Mouse (Mus musculus): ENCODE data around the gene Itga9. TPM values are rescaled to one million over a fixed set of nuclear protein-coding genes. Genes with fewer than 3 reads are reported as not detected.
A peak's percentile ranks its signal among the peaks of the same experiment; 100 is the strongest.

The Itga9 gene
- polyA plus RNA-seq, 1 experiment from 2014 or later: 4.0 TPM

- Histone ChIP-seq H3K36me3 (no peaks in the 10 kb centered on the region), H3K9me3 (replicated peaks) (no peaks in the 10 kb centered on the region), H3K4me3 (no peak overlapping the region), H3K27ac (replicated peaks) (no peak overlapping the region), H3K27me3 (ENCODE audit: low read depth, poor library complexity, severe bottlenecking) (peaks cover 44% of the 10 kb centered on the region), H3K4me1 (peaks cover 20% of the 10 kb centered on the region)
- WGBS: 58% methylated on average over 12 of the region's 12 CpGs
- DNase-seq (ENCODE audit: low spot score): peak; percentile 82
Measured at GRCm38 (mm10) chr9:118920798-118921515, 314.5 kb downstream of the Itga9 start.

GRCm38 (mm10) chr9:118921926-118922325 is 315.4 kb downstream of the Itga9 start:
- Histone ChIP-seq H3K4me1 (peaks cover 27% of the 10 kb centered on the region), H3K27me3 (ENCODE audit: low read depth, poor library complexity, severe bottlenecking) (peaks cover 44% of the 10 kb centered on the region), H3K9me3 (replicated peaks) (no peaks in the 10 kb centered on the region), H3K4me3 (no peak overlapping the region), H3K36me3 (no peaks in the 10 kb centered on the region), H3K27ac (replicated peaks) (no peak overlapping the region)
- no peak for DNase-seq (ENCODE audit: low spot score)
- 85% methylated on average over 3 of the region's 3 CpGs for WGBS

- H3K27me3 ChIP-seq (ENCODE audit: low read depth, poor library complexity, severe bottlenecking): peaks cover 48% of the 10 kb centered on the region
- peak overlapping the region; percentile 87 for H3K27ac ChIP-seq (replicated peaks)
- H3K36me3 ChIP-seq: no peaks in the 10 kb centered on the region
- peaks cover 43% of the 10 kb centered on the region for H3K4me1 ChIP-seq
- no peaks in the 10 kb centered on the region for H3K9me3 ChIP-seq (replicated peaks)
- WGBS: 9% methylated on average over 16 of the region's 16 CpGs
- H3K4me3 ChIP-seq: peak overlapping the region; percentile 74
- no peak for DNase-seq (ENCODE audit: low spot score)
Measured at GRCm38 (mm10) chr9:118924554-118925085, 318.1 kb downstream of the Itga9 start.

- Histone ChIP-seq H3K4me3 (peak overlapping the region; percentile 74), H3K27ac (replicated peaks) (peak overlapping the region; percentile 87), H3K36me3 (no peaks in the 10 kb centered on the region), H3K4me1 (peaks cover 44% of the 10 kb centered on the region), H3K9me3 (replicated peaks) (no peaks in the 10 kb centered on the region), H3K27me3 (ENCODE audit: low read depth, poor library complexity, severe bottlenecking) (peaks cover 43% of the 10 kb centered on the region)
- DNase-seq (ENCODE audit: low spot score): peak; percentile 96
- under 1% methylated on average over 53 of the region's 53 CpGs for WGBS
Measured at GRCm38 (mm10) chr9:118925286-118926110, 319.0 kb downstream of the Itga9 start.

- under 1% methylated on average over 64 of the region's 73 CpGs for WGBS
Measured at GRCm38 (mm10) chr9:118926111-118926650, 319.7 kb downstream of the Itga9 start, which contains the start of gene Ctdspl. TSS of gene Ctdspl (plus strand) at chr9:118926453.

GRCm38 (mm10) chr9:118926688-118927321 is 320.3 kb downstream of the Itga9 start:
- Histone ChIP-seq H3K27me3 (ENCODE audit: low read depth, poor library complexity, severe bottlenecking) (peaks cover 41% of the 10 kb centered on the region), H3K36me3 (no peaks in the 10 kb centered on the region), H3K27ac (replicated peaks) (peak overlapping the region; percentile 87), H3K9me3 (replicated peaks) (no peaks in the 10 kb centered on the region), H3K4me3 (peak overlapping the region; percentile 74), H3K4me1 (peaks cover 44% of the 10 kb centered on the region)
- 7% methylated on average over 68 of the region's 68 CpGs for WGBS
- DNase-seq (ENCODE audit: low spot score): peak; percentile 41

More at GRCm38 (mm10) chr9:118926111-118926650, 319.7 kb downstream of the Itga9 start, which contains the start of gene Ctdspl:
- Histone ChIP-seq H3K36me3 (no peaks in the 10 kb centered on the region), H3K27me3 (ENCODE audit: low read depth, poor library complexity, severe bottlenecking) (peaks cover 43% of the 10 kb centered on the region), H3K4me1 (peaks cover 44% of the 10 kb centered on the region), H3K27ac (replicated peaks) (peak within 1 kb of the TSS; percentile 87), H3K4me3 (peak within 1 kb of the TSS; percentile 74), H3K9me3 (replicated peaks) (no peaks in the 10 kb centered on the region)
- DNase-seq (ENCODE audit: low spot score): peak; percentile 68

- Histone ChIP-seq H3K27me3 (ENCODE audit: low read depth, poor library complexity, severe bottlenecking) (peaks cover 34% of the 10 kb centered on the region), H3K27ac (replicated peaks) (no peak overlapping the region), H3K4me3 (peak overlapping the region; percentile 74), H3K36me3 (no peaks in the 10 kb centered on the region), H3K4me1 (peaks cover 44% of the 10 kb centered on the region), H3K9me3 (replicated peaks) (no peaks in the 10 kb centered on the region)
- DNase-seq (ENCODE audit: low spot score): no peak
- WGBS: 55% methylated on average over 8 of the region's 8 CpGs
Measured at GRCm38 (mm10) chr9:118927501-118927900, 321.0 kb downstream of the Itga9 start.

- peaks cover 29% of the 10 kb centered on the region for H3K27me3 ChIP-seq (ENCODE audit: low read depth, poor library complexity, severe bottlenecking)
- H3K27ac ChIP-seq (replicated peaks): no peak overlapping the region
- WGBS: 39% methylated on average over 2 of the region's 2 CpGs
- no peak for DNase-seq (ENCODE audit: low spot score)
- H3K36me3 ChIP-seq: no peaks in the 10 kb centered on the region
- H3K4me3 ChIP-seq: 0 out of 2 replicates have a peak overlapping the region, but pooled peaks have one; percentile 74
- no peaks in the 10 kb centered on the region for H3K9me3 ChIP-seq (replicated peaks)
- peaks cover 44% of the 10 kb centered on the region for H3K4me1 ChIP-seq
Measured at GRCm38 (mm10) chr9:118928007-118928406, 321.5 kb downstream of the Itga9 start.

- H3K36me3 ChIP-seq: no peaks in the 10 kb centered on the region
- H3K27ac ChIP-seq (replicated peaks): no peak overlapping the region
- H3K9me3 ChIP-seq (replicated peaks): no peaks in the 10 kb centered on the region
- H3K27me3 ChIP-seq (ENCODE audit: low read depth, poor library complexity, severe bottlenecking): peaks cover 25% of the 10 kb centered on the region
- no peak for DNase-seq (ENCODE audit: low spot score)
- H3K4me1 ChIP-seq: peaks cover 44% of the 10 kb centered on the region
- H3K4me3 ChIP-seq: no peak overlapping the region
- WGBS: 66% methylated on average over 7 of the region's 7 CpGs
Measured at GRCm38 (mm10) chr9:118928656-118929055, 322.2 kb downstream of the Itga9 start.

GRCm38 (mm10) chr9:118930611-118931010 is 324.1 kb downstream of the Itga9 start:
- no peak for DNase-seq (ENCODE audit: low spot score)
- H3K4me1 ChIP-seq: peaks cover 30% of the 10 kb centered on the region
- H3K36me3 ChIP-seq: no peaks in the 10 kb centered on the region
- H3K27me3 ChIP-seq (ENCODE audit: low read depth, poor library complexity, severe bottlenecking): peaks cover 13% of the 10 kb centered on the region
- no peak overlapping the region for H3K4me3 ChIP-seq
- H3K9me3 ChIP-seq (replicated peaks): no peaks in the 10 kb centered on the region
- H3K27ac ChIP-seq (replicated peaks): no peak overlapping the region
- WGBS: 80% methylated on average over 9 of the region's 9 CpGs

- 93% methylated on average over 9 of the region's 9 CpGs for WGBS
- peaks cover 16% of the 10 kb centered on the region for H3K4me1 ChIP-seq
- no peak for DNase-seq (ENCODE audit: low spot score)
Measured at GRCm38 (mm10) chr9:118933800-118934199, 327.3 kb downstream of the Itga9 start.

GRCm38 (mm10) chr9:118934319-118934718 is 327.8 kb downstream of the Itga9 start:
- Histone ChIP-seq H3K9me3 (replicated peaks) (no peaks in the 10 kb centered on the region), H3K27ac (replicated peaks) (no peak overlapping the region), H3K27me3 (ENCODE audit: low read depth, poor library complexity, severe bottlenecking) (no peaks in the 10 kb centered on the region), H3K4me1 (peaks cover 18% of the 10 kb centered on the region), H3K4me3 (no peak overlapping the region), H3K36me3 (no peaks in the 10 kb centered on the region)
- no peak for DNase-seq (ENCODE audit: low spot score)
- 93% methylated on average over 12 of the region's 12 CpGs for WGBS

More at GRCm38 (mm10) chr9:118933800-118934199, 327.3 kb downstream of the Itga9 start:
- Histone ChIP-seq H3K4me3 (no peak overlapping the region), H3K36me3 (no peaks in the 10 kb centered on the region), H3K9me3 (replicated peaks) (no peaks in the 10 kb centered on the region), H3K27ac (replicated peaks) (no peak overlapping the region), H3K27me3 (ENCODE audit: low read depth, poor library complexity, severe bottlenecking) (no peaks in the 10 kb centered on the region)

All from midbrain, embryonic 10.5 days (tissue).